Mouse (Mus musculus): ENCODE measurements at regions not wholly inside any gene's neighbourhood (a gene's known extent, or its start where the extent isn't known, plus 50 kb on each side); places are given as distances from the start of the nearest gene placed in this dataset.

DNA sequence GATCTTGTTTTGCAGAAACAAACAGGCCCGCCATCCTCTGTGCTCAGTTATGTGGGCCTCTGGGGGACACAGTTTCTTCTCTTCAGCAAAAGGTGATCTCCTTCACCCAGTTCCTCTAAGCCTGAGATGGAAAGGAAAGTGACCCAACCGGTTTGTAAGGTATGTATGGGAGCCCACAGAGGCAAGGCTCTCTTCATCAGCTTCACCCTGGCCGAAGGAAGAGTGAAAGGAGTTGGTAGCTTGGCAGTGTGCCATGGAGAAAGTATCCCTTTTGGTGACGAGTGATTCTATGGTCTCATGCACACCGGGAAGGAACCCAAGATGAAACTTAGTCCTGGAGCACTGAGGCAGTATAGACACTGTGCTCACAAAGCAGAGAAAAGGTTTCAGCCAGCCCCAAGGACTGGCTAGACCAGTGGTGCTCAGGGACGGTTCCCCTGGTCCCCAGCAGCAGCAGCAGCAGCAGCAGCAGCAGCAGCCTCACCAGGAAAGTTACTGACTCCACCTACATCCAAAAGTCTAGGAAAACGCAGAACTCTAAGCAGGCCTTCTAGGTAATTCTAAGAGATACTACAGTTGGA is 256.1 kb downstream of the Epha4 start:
- DNase-seq (ENCODE audit: low spot score) = no peak

DNA sequence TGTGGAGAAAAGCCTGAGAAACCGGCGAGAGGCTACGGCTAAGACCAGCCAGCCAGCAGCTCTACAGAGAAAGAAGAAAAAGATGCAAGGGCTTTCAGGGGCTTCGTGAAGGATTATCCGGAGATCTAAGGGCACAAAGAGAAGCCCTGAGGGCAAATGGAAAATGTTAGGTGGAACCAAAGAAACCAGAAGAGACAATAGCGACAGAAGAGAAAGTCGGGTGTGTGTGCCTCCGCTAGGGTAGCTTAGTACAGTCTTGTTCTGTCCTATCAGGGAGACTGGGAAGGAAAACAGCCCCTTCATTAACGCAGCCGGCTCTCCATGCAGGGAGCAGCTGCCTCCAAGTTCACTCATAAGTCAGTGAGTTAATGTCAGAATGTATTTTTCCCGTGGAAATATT is 255.1 kb downstream of the Epha4 start:
- DNase-seq (ENCODE audit: low spot score) = no peak

GRCm38 (mm10) chr1:77261678-77262077 is 253.2 kb downstream of the Epha4 start:
- DNase-seq (ENCODE audit: low spot score) = no peak

GRCm38 (mm10) chr1:77265677-77266076 is 249.2 kb downstream of the Epha4 start:
- no peak for DNase-seq (ENCODE audit: low spot score)

DNA sequence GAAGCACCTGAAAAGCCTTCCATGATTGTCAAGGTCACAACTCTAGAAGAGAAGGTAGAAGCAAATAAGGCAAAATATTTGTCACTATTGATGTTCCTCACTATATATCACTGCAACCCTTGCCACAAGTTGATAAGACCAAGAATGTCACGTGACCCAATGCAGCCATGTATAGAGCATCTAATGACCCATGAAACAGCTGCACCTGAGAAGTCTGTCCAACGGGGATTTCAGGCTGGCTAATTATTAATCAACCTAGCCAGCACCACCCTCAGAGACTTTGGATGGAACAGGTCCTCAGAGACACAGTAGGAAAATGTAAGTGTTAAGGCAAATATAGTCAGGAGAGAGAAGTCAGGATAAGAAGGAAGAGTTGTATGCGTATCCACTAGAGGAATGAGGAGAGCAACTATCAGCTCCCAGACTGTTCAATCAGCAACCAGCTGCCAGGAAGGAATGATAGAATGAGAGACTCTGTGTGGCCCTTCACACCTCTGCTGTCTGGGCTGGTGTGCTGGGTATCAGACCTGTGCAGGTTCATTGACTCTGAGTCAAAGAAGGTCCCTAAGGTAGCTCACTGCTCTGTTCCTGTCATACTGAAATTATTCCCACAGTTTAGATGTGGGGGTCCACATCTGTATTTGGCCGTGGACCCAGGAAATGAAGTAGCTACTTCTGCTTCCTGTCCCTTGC is 247.4 kb downstream of the Epha4 start:
- no peak for DNase-seq (ENCODE audit: low spot score)

DNA sequence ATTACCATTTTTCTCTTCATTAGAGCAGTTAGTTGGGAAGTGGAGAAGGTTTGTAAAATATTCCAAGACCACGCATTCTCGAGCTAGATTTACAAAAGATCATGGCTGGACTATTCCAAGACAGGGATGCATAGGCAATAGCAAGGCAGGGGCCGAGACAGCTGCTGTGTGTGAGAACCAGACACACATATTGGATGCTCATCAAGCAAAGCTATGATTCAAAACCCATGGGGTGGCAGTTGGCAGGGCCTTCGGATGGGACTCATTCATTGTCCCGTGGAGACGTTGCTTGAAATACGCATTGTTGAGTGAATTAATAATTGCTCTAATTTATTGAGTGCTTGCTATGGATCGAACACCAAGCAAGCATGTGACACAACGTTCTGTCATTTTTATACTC is 239.6 kb downstream of the Epha4 start:
- DNase-seq (ENCODE audit: low spot score) = no peak

GRCm38 (mm10) chr1:77279566-77279965 is 235.3 kb downstream of the Epha4 start:
- no peak for DNase-seq (ENCODE audit: low spot score)

GRCm38 (mm10) chr1:77280373-77281038 is 234.4 kb downstream of the Epha4 start:
- DNase-seq (ENCODE audit: low spot score) = no peak

- DNase-seq (ENCODE audit: low spot score) = no peak
These were observed 233.1 kb downstream of the Epha4 start for GRCm38 (mm10) chr1:77281741-77282140.

DNA sequence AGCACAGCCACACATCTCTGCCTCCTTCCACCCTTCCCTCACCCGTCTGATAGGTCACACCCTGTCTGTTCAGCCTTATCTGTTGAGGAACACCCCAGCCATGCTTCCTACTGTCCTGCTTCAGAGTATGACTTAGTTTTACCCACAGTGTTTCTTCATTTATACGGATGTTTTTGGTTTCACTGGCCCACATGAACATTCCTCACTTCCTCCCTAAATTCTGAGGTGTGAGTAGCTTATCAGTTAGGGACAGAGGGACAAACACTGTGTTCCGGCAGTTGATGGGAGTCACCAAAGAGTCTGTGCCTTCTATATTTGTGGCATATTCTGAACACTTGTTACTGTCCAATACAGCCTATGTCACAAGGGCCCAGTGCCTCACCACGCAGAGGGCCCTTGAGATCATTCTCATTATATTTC is 216.2 kb downstream of the Epha4 start:
- no peak for DNase-seq (ENCODE audit: low spot score)

DNA sequence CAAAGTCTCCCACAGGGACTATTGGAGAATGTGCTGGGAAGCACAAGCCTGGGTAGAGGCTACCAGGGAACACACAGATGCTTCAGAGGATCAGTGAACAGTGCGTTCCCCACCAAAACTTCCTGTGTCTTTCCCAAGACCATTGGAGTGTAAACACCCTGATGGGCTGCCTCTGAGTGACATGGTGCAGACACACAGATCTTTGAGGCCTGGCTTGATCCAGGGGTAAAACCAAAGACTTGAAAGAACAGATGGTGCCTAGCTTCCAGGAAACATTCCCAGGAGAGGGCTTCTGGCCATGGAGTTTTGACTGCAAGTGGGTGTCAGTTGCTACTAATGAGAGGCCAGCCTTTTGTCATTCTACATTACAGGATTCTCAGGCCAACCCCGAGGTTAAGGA is 214.1 kb downstream of the Epha4 start:
- DNase-seq (ENCODE audit: low spot score) = no peak

GRCm38 (mm10) chr1:77304770-77305169 is 210.1 kb downstream of the Epha4 start:
- DNase-seq (ENCODE audit: low spot score) = no peak

DNA sequence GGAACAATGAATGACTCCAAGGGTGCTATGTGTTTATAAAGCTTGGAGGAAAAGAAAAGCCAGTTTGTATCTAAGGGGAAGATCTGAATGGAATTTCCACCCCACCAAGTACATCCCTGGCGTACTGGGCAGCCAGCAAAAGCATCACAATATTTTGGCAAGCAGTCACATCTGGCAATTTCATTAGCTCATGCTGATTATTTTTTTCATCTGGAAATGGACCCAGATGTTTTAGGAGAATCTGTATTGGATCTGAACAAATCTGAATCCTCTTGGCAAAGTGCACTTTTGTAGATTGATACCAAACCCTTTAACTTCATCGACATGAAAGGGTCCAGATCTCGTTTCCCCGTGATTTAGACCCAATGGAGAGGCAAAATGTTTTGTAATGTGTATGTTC is 207.1 kb downstream of the Epha4 start:
- DNase-seq (ENCODE audit: low spot score) = no peak

DNA sequence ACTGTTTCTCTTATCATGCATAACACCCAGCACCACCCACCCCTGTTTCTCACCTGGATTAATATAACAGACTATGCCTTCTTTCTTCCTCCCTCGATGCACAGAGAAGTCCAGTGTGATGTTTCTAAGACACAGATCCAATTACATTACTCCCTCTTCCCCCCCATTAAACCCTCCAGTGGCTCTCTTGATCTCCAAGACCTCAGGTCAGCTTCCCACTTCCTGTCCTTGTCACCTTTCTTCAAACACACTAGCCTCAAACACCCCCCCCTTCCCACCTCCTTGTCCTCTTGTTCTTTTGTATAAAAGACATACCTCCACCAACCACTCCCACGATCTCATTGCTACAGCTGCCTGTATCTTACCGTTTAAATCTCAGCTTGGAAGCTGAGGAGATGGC is 201.8 kb downstream of the Epha4 start:
- no peak for DNase-seq (ENCODE audit: low spot score)

DNA sequence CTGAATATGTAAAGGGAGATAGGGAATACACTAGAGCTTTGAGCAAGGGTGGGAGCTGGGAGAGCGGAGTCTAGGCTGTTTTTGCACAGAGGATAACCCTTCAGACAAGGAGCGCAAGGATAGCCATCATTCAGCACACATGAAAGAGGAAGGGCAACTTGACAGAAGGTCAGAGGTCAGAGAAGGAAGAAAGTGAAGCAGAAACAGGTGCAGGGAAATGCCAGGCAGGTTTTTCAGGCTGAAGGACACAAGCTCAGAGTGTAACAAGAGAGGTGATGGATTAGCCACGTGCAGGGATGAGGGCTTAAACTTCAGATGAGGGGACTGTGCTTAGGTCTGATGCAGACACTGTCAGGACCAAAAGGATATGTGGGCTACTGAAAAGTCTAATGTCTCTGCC is 199.5 kb downstream of the Epha4 start:
- DNase-seq (ENCODE audit: low spot score) = no peak

- DNase-seq (ENCODE audit: low spot score) = no peak
These were observed 198.7 kb downstream of the Epha4 start for GRCm38 (mm10) chr1:77316198-77316597.

All from ovary, postnatal 14 days (tissue).